27 mouse cellular contexts compared by ENCODE assay signal in the genomic region with DNA sequence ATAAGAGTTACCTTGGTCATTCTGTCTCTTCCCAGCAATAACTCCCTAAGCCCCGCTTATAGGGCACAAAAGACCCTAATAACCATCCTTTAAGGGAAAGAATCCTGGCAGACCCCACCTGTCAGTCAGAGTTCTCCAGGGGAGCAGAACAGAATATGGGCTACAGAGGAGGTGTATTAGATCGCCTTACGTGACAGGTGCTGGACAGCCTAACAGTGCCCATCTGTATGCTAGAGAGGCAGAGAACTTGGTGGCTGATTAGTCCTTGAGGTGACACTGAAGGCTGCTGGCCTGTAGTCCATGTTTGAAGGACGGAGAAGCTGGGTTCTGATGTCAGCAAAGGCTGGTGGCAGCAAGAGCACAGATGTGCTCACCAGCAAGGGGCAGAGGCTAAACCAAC. TPM values are rescaled to one million over a fixed set of nuclear protein-coding genes. Genes with fewer than 3 reads are reported as not detected.
DNase-seq lines count a peak whose midpoint lies in the region; ATAC-seq and TF ChIP-seq lines count a peak whose summit lies in the region.
"Had no signal": no experiment of that assay in that cellular context is flagged by ENCODE, and none has a peak within 500 bp of the region (broad histone marks: within the 10 kb centered on the region; RNA-seq: fewer than 3 reads in every experiment).

No protein-coding gene starts in this region.

- H3K9ac ChIP-seq in midbrain, embryonic 11.5 days (ENCODE audit: low read length): no peak overlapping the region
- H3K9ac ChIP-seq in midbrain, embryonic 16.5 days (ENCODE audit: low read depth, low read length): no peak overlapping the region
- no peak overlapping the region for H3K9ac ChIP-seq in stomach, postnatal 0 days (ENCODE audit: low read length)
- H3K9ac ChIP-seq: embryonic facial prominence, embryonic 15.5 days; forebrain, embryonic 12.5 days had no signal

- no peak overlapping the region for H3K4me3 ChIP-seq in midbrain, embryonic 11.5 days (ENCODE audit: low read depth, low read length)
- no peak overlapping the region for H3K4me3 ChIP-seq in midbrain, embryonic 16.5 days (ENCODE audit: low read depth, low read length)
- no peak overlapping the region for H3K4me3 ChIP-seq in stomach, postnatal 0 days (ENCODE audit: low read depth, low read length)
- H3K4me3 ChIP-seq: embryonic facial prominence, embryonic 13.5 days; embryonic facial prominence, embryonic 15.5 days; erythroblast, embryonic 14.5 days; forebrain, embryonic 10.5 days; forebrain, embryonic 12.5 days had no signal

- no peak for TF ChIP-seq EP300 in stomach, postnatal 0 days (optimal IDR thresholded peaks at IDR 0.05)

- peaks cover 13% of the 10 kb centered on the region for H3K4me1 ChIP-seq in midbrain, embryonic 11.5 days (ENCODE audit: control insufficient read depth, insufficient read depth, low read length)
- H3K4me1 ChIP-seq in midbrain, embryonic 16.5 days (ENCODE audit: control insufficient read depth, insufficient read depth, low read length): peaks cover 10% of the 10 kb centered on the region; the same call in 1 of the 2 replicates
- H3K4me1 ChIP-seq in stomach, postnatal 0 days (replicated peaks; ENCODE audit: control insufficient read depth, insufficient read depth): peaks cover 3% of the 10 kb centered on the region

- H3K4me2 ChIP-seq in midbrain, embryonic 11.5 days: no peak overlapping the region
- H3K4me2 ChIP-seq in midbrain, embryonic 16.5 days (ENCODE audit: low read length): no peak overlapping the region
- H3K4me2 ChIP-seq in stomach, postnatal 0 days (replicated peaks; ENCODE audit: low read depth): no peak overlapping the region
- H3K4me2 ChIP-seq: embryonic facial prominence, embryonic 13.5 days; embryonic facial prominence, embryonic 15.5 days; forebrain, embryonic 12.5 days had no signal

- TF ChIP-seq CTCF in stomach, postnatal 0 days (IDR thresholded peaks at IDR 0.05; ENCODE audit: low read depth): no peak

- peak; percentile 36 to 63 for DNase-seq in adrenal gland, postnatal 36 days
- no peak for DNase-seq in adrenal gland, adult 18-20 months (ENCODE audit: low spot score in 2 of 2)
- peak; percentile 62 for DNase-seq in midbrain, embryonic 11.5 days (ENCODE audit: low spot score, missing footprints)
- no peak for DNase-seq in stomach, postnatal 0 days (ENCODE audit: low spot score)
- no peak for DNase-seq in heart, postnatal 4 days
- DNase-seq: adrenal gland, adult 2 months; adrenal gland, postnatal 10 days; adrenal gland, postnatal 25 days; B cell, adult 2 months; cerebellum, adult 11 months; cerebellum, adult 18-20 months; cerebellum, adult 8-10 months; cerebellum, adult 9-11 months; cerebellum, postnatal 14 days; cerebellum, postnatal 36 days; embryo, embryonic 11 days had no signal

- no peak overlapping the region for H3K27ac ChIP-seq in midbrain, embryonic 11.5 days (ENCODE audit: low read depth, low read length)
- no peak overlapping the region for H3K27ac ChIP-seq in midbrain, embryonic 16.5 days (ENCODE audit: low read length)
- 0 out of 2 replicates have a peak overlapping the region, but pooled peaks have one; percentile 1 for H3K27ac ChIP-seq in stomach, postnatal 0 days (replicated peaks)
- H3K27ac ChIP-seq: embryonic facial prominence, embryonic 13.5 days; embryonic facial prominence, embryonic 15.5 days; forebrain, embryonic 10.5 days; forebrain, embryonic 12.5 days had no signal

- 82% methylated on average over 4 of the region's 4 CpGs for WGBS in midbrain, embryonic 11.5 days
- WGBS in midbrain, embryonic 16.5 days: 87% methylated on average over 4 of the region's 4 CpGs
- 86% methylated on average over 4 of the region's 4 CpGs for WGBS in stomach, postnatal 0 days

- H3K27me3 ChIP-seq in midbrain, embryonic 11.5 days (ENCODE audit: control insufficient read depth, insufficient read depth, low read length): peaks cover 16% of the 10 kb centered on the region
- no peaks in the 10 kb centered on the region for H3K27me3 ChIP-seq in midbrain, embryonic 16.5 days (ENCODE audit: control insufficient read depth, insufficient read depth, low read depth, low read length)
- H3K27me3 ChIP-seq in stomach, postnatal 0 days (ENCODE audit: control insufficient read depth, insufficient read depth, low read length): no peaks in the 10 kb centered on the region
- H3K27me3 ChIP-seq: Patski had no signal

- no peaks in the 10 kb centered on the region for H3K36me3 ChIP-seq in midbrain, embryonic 11.5 days (ENCODE audit: control insufficient read depth, insufficient read depth, low read length)
- no peaks in the 10 kb centered on the region for H3K36me3 ChIP-seq in midbrain, embryonic 16.5 days (ENCODE audit: control insufficient read depth, insufficient read depth, low read length)
- H3K36me3 ChIP-seq in stomach, postnatal 0 days (ENCODE audit: control insufficient read depth, insufficient read depth, low read length): no peaks in the 10 kb centered on the region
- H3K36me3 ChIP-seq: embryonic facial prominence, embryonic 15.5 days; forebrain, embryonic 10.5 days; forebrain, embryonic 12.5 days had no signal

- no peak for ATAC-seq in midbrain, embryonic 11.5 days (ENCODE audit: low FRiP score)
- ATAC-seq in midbrain, embryonic 16.5 days: no peak
- ATAC-seq in stomach, postnatal 0 days (ENCODE audit: low FRiP score, low TSS enrichment): no peak
- ATAC-seq: activated CD4-positive, CD25-positive, alpha-beta regulatory T cell, adult 4 months; CD4-positive, CD25-positive, alpha-beta regulatory T cell, adult 4 months; forebrain, embryonic 14.5 days; forebrain, embryonic 16.5 days; Patski had no signal

- H3K9me3 ChIP-seq in midbrain, embryonic 11.5 days (ENCODE audit: control insufficient read depth, low read length): no peaks in the 10 kb centered on the region
- H3K9me3 ChIP-seq in midbrain, embryonic 16.5 days (replicated peaks; ENCODE audit: control insufficient read depth, low read length, poor library complexity, severe bottlenecking): no peaks in the 10 kb centered on the region
- H3K9me3 ChIP-seq in stomach, postnatal 0 days (ENCODE audit: control insufficient read depth, low read length): no peaks in the 10 kb centered on the region
- H3K9me3 ChIP-seq: embryonic facial prominence, embryonic 13.5 days; embryonic facial prominence, embryonic 15.5 days; forebrain, embryonic 12.5 days had no signal

RNA-seq across cellular contexts. Expression of a gene that starts 3.0 kb away (rescaled TPM):
- total RNA-seq in adrenal gland, postnatal 36 days (2021): 100 to 1,000 TPM in 1 of 2 experiments, 10 to 100 TPM in 1; 77.7 to 152 TPM
- 100 to 1,000 TPM in 1 of 2 experiments, 10 to 100 TPM in 1; 60.5 to 130 TPM for total RNA-seq in adrenal gland, adult 18-20 months (2021)
- 12.4 and 13.5 TPM in 2 replicates for polyA plus RNA-seq in midbrain, embryonic 11.5 days (2014; fragmentation: Nextera tagmentation; extraction: Ambion mirVana)
- 37.1 and 40.2 TPM in 2 replicates for polyA plus RNA-seq in midbrain, embryonic 16.5 days (2015; fragmentation: Nextera tagmentation; extraction: Ambion mirVana)
- 13.2 and 13.8 TPM in 2 replicates for polyA plus RNA-seq in stomach, postnatal 0 days (2015; fragmentation: Nextera tagmentation; extraction: Ambion mirVana)
- total RNA-seq in heart, postnatal 4 days (2021): 10 to 100 TPM; 19.3 to 23.8 TPM
- polyA plus RNA-seq: activated CD4-positive, CD25-positive, alpha-beta regulatory T cell, adult 4 months had no signal

RNA-seq across cellular contexts. Expression of a gene that starts 9.7 kb away (rescaled TPM):
- 10 to 100 TPM; 40.3 to 55.6 TPM for total RNA-seq in adrenal gland, postnatal 36 days (2021)
- 10 to 100 TPM; 39.5 to 57.7 TPM for total RNA-seq in adrenal gland, adult 18-20 months (2021)
- polyA plus RNA-seq in midbrain, embryonic 11.5 days (2014; fragmentation: Nextera tagmentation; extraction: Ambion mirVana): 24.2 and 25.9 TPM in 2 replicates
- polyA plus RNA-seq in midbrain, embryonic 16.5 days (2015; fragmentation: Nextera tagmentation; extraction: Ambion mirVana): 27.8 and 29.5 TPM in 2 replicates
- polyA plus RNA-seq in stomach, postnatal 0 days (2015; fragmentation: Nextera tagmentation; extraction: Ambion mirVana): 24.3 and 24.4 TPM in 2 replicates
- total RNA-seq in heart, postnatal 4 days (2021): 10 to 100 TPM; 39.5 to 40.8 TPM

Comparison
In these comparisons a context has a peak if more than half of its experiments do, and no peak if none do; other contexts are left out.
1. DNase-seq: peak in adrenal gland, postnatal 36 days (2 of 2) and midbrain, embryonic 11.5 days (single experiment); none in adrenal gland, adult 18-20 months (0 of 2), stomach, postnatal 0 days (single experiment) and heart, postnatal 4 days (single experiment).